Comparison of ENCODE assay signal across 17 mouse cellular contexts in the genomic region with DNA sequence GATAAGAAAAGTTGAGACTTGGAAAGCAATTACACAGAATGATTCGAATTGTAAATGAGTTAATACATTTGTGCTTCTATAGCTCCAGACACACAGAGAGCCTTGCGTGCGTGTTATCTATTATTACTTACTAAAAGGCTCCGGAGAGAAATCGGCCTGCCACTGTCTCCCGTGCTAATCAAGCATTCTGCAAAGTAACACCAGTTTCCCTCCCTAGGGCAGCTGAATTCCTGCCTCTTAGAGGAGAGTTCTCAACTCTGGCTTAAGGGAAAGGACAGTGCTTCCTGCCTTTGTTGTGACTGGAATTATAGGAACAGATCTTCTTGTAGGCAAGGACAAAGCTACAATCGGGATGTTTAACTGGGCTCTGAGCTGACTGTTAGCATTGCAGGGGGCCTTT.
A peak's percentile ranks its signal among the peaks of the same experiment; 100 is the strongest.
DNase-seq lines count a peak whose midpoint lies in the region; ATAC-seq and TF ChIP-seq lines count a peak whose summit lies in the region.
"Had no signal": no experiment of that assay in that cellular context is flagged by ENCODE, and none has a peak within 500 bp of the region (broad histone marks: within the 10 kb centered on the region; RNA-seq: fewer than 3 reads in every experiment).

No protein-coding gene starts in this region.

- intact Hi-C loops in heart, adult 2 months (cut with DNase I), result no loop called here
- intact Hi-C loops in heart, postnatal 25 days (cut with DNase I), result loop anchor here (2.0 kb wide), 1 partner anchor 15 kb away; no protein-coding TSS in a partner anchor

- WGBS in heart, adult 2 months, result 44% methylated on average over 7 of the region's 7 CpGs
- WGBS in kidney, adult 2 months, result 71% methylated on average over 7 of the region's 7 CpGs
- 79% methylated on average over 7 of the region's 7 CpGs for WGBS in kidney, embryonic 16.5 days
- WGBS in heart, embryonic 14.5 days, result 62% methylated on average over 7 of the region's 7 CpGs
- 42% methylated on average over 7 of the region's 7 CpGs for WGBS in midbrain, embryonic 14.5 days
- WGBS in lung, postnatal 0 days, result 61% methylated on average over 7 of the region's 7 CpGs
- 67% methylated on average over 7 of the region's 7 CpGs for WGBS in liver, embryonic 11.5 days

- H3K9me3 ChIP-seq in kidney, embryonic 16.5 days (ENCODE audit: low read length), result no peaks in the 10 kb centered on the region
- no peaks in the 10 kb centered on the region for H3K9me3 ChIP-seq in heart, embryonic 14.5 days (ENCODE audit: control insufficient read depth, low read length)
- no peaks in the 10 kb centered on the region for H3K9me3 ChIP-seq in midbrain, embryonic 14.5 days (ENCODE audit: control insufficient read depth, low read length)
- H3K9me3 ChIP-seq in lung, postnatal 0 days (ENCODE audit: low read length), result no peaks in the 10 kb centered on the region
- no peaks in the 10 kb centered on the region for H3K9me3 ChIP-seq in liver, embryonic 11.5 days (ENCODE audit: control insufficient read depth, low read length)
- H3K9me3 ChIP-seq: hindbrain, embryonic 12.5 days had no signal

- H3K36me3 ChIP-seq in heart, adult 2 months (ENCODE audit: control insufficient read depth, insufficient read depth, low read length), result no peaks in the 10 kb centered on the region; the same call in 1 of the 2 replicates
- H3K36me3 ChIP-seq in kidney, adult 2 months (ENCODE audit: control insufficient read depth, insufficient read depth, low read length), result no peaks in the 10 kb centered on the region
- no peaks in the 10 kb centered on the region for H3K36me3 ChIP-seq in kidney, embryonic 16.5 days (ENCODE audit: insufficient read depth, low read length)
- no peaks in the 10 kb centered on the region for H3K36me3 ChIP-seq in heart, embryonic 14.5 days (ENCODE audit: control insufficient read depth, insufficient read depth, low read length)
- no peaks in the 10 kb centered on the region for H3K36me3 ChIP-seq in midbrain, embryonic 14.5 days (ENCODE audit: control insufficient read depth, insufficient read depth, low read length)
- H3K36me3 ChIP-seq in lung, postnatal 0 days (ENCODE audit: insufficient read depth, low read length), result no peaks in the 10 kb centered on the region
- H3K36me3 ChIP-seq in liver, embryonic 11.5 days (ENCODE audit: control insufficient read depth, insufficient read depth, low read length), result no peaks in the 10 kb centered on the region
- H3K36me3 ChIP-seq: hindbrain, embryonic 12.5 days had no signal

- H3K9ac ChIP-seq in heart, adult 2 months (ENCODE audit: low read depth, low read length), result peak overlapping the region; percentile 58
- H3K9ac ChIP-seq in kidney, embryonic 16.5 days (replicated peaks; ENCODE audit: low read length), result no peak overlapping the region
- H3K9ac ChIP-seq in heart, embryonic 14.5 days (ENCODE audit: low read length), result no peak overlapping the region
- H3K9ac ChIP-seq in midbrain, embryonic 14.5 days (replicated peaks; ENCODE audit: low read length), result no peak overlapping the region
- H3K9ac ChIP-seq in lung, postnatal 0 days (replicated peaks; ENCODE audit: low read depth), result no peak overlapping the region
- no peak overlapping the region for H3K9ac ChIP-seq in liver, embryonic 11.5 days (ENCODE audit: low read depth, low read length)
- H3K9ac ChIP-seq: hindbrain, embryonic 12.5 days; lung, embryonic 14.5 days had no signal

- peak overlapping the region; percentile 33 for H3K4me3 ChIP-seq in heart, adult 2 months
- no peak overlapping the region for H3K4me3 ChIP-seq in kidney, adult 2 months (ENCODE audit: insufficient read depth, low read depth, low read length)
- H3K4me3 ChIP-seq in kidney, embryonic 16.5 days (ENCODE audit: low read length), result no peak overlapping the region
- H3K4me3 ChIP-seq in heart, embryonic 14.5 days (ENCODE audit: control insufficient read depth in 1 of 2, insufficient read depth in 1 of 2, low read depth in 1 of 2, low read length in 2 of 2), result no peak overlapping the region
- no peak overlapping the region for H3K4me3 ChIP-seq in midbrain, embryonic 14.5 days (replicated peaks; ENCODE audit: low read depth, low read length)
- no peak overlapping the region for H3K4me3 ChIP-seq in lung, postnatal 0 days (ENCODE audit: low read depth, low read length)
- no peak overlapping the region for H3K4me3 ChIP-seq in liver, embryonic 11.5 days (ENCODE audit: low read depth, low read length)
- H3K4me3 ChIP-seq: hindbrain, embryonic 12.5 days; myocyte had no signal

- no peaks in the 10 kb centered on the region for H3K79me2 ChIP-seq in heart, adult 2 months (replicated peaks; ENCODE audit: control insufficient read depth, insufficient read depth, low read length)

- peak; percentile 76; the same call in 1 of the 2 replicates for TF ChIP-seq POLR2A in heart, adult 2 months (IDR thresholded peaks at IDR 0.05; ENCODE audit: insufficient read depth, low read depth, low read length)
- no peak for TF ChIP-seq POLR2A in kidney, adult 2 months (IDR thresholded peaks at IDR 0.05; ENCODE audit: low read depth, low read length)

- H3K4me2 ChIP-seq in kidney, embryonic 16.5 days (replicated peaks; ENCODE audit: low read depth, low read length), result no peak overlapping the region
- H3K4me2 ChIP-seq in heart, embryonic 14.5 days (ENCODE audit: low read length), result no peak overlapping the region
- H3K4me2 ChIP-seq in midbrain, embryonic 14.5 days (ENCODE audit: low read length), result no peak overlapping the region
- H3K4me2 ChIP-seq in lung, postnatal 0 days (replicated peaks; ENCODE audit: low read depth, low read length), result no peak overlapping the region
- no peak overlapping the region for H3K4me2 ChIP-seq in liver, embryonic 11.5 days
- H3K4me2 ChIP-seq: hindbrain, embryonic 12.5 days; lung, embryonic 14.5 days had no signal

- 0 out of 2 replicates have a peak, but pooled peaks have one; percentile 6 for TF ChIP-seq EP300 in heart, adult 2 months (IDR thresholded peaks at IDR 0.05; ENCODE audit: insufficient read depth, low read depth, low read length)
- TF ChIP-seq EP300 in lung, postnatal 0 days (IDR thresholded peaks at IDR 0.05), result no peak

- TF ChIP-seq CTCF in heart, adult 2 months (IDR thresholded peaks at IDR 0.05), result no peak
- no peak for TF ChIP-seq CTCF in kidney, adult 2 months (conservative IDR thresholded peaks at IDR 0.05; ENCODE audit: insufficient read depth, insufficient read length, low read depth, low read length)
- TF ChIP-seq CTCF in lung, postnatal 0 days (IDR thresholded peaks at IDR 0.05), result no peak

- H3K27ac ChIP-seq in heart, adult 2 months, result peak overlapping the region; percentile 69
- H3K27ac ChIP-seq in kidney, adult 2 months (ENCODE audit: insufficient read depth, low read depth, low read length), result no peak overlapping the region
- no peak overlapping the region for H3K27ac ChIP-seq in kidney, embryonic 16.5 days (ENCODE audit: low read length)
- peak overlapping the region; percentile 31 to 41; a peak in 1 of 4 replicates for H3K27ac ChIP-seq in heart, embryonic 14.5 days (replicated peaks in 1 of 2; ENCODE audit: control insufficient read depth in 1 of 2, insufficient read depth in 1 of 2, low read depth in 2 of 2, low read length in 2 of 2)
- peak overlapping the region; percentile 28; the same call in 1 of the 2 replicates for H3K27ac ChIP-seq in midbrain, embryonic 14.5 days (replicated peaks; ENCODE audit: low read depth, low read length)
- H3K27ac ChIP-seq in lung, postnatal 0 days (ENCODE audit: low read length), result no peak overlapping the region
- H3K27ac ChIP-seq in liver, embryonic 11.5 days (ENCODE audit: low read depth, low read length), result no peak overlapping the region
- H3K27ac ChIP-seq: hindbrain, embryonic 12.5 days had no signal

- H3K4me1 ChIP-seq in heart, adult 2 months (ENCODE audit: control insufficient read depth, insufficient read depth, low read length), result peaks cover 25% of the 10 kb centered on the region
- H3K4me1 ChIP-seq in kidney, adult 2 months (ENCODE audit: control insufficient read depth, insufficient read depth, low read length), result no peaks in the 10 kb centered on the region
- H3K4me1 ChIP-seq in kidney, embryonic 16.5 days (ENCODE audit: insufficient read depth, low read length), result peaks cover 36% of the 10 kb centered on the region
- peaks cover 11 to 12% of the 10 kb centered on the region in 2 experiments; a peak in 3 of 4 replicates for H3K4me1 ChIP-seq in heart, embryonic 14.5 days (ENCODE audit: control insufficient read depth in 2 of 2, insufficient read depth in 2 of 2, low read length in 2 of 2)
- H3K4me1 ChIP-seq in midbrain, embryonic 14.5 days (ENCODE audit: control insufficient read depth, insufficient read depth, low read length), result no peaks in the 10 kb centered on the region; the same call in 1 of the 2 replicates
- no peaks in the 10 kb centered on the region for H3K4me1 ChIP-seq in lung, postnatal 0 days (ENCODE audit: insufficient read depth, low read depth, low read length)
- H3K4me1 ChIP-seq in liver, embryonic 11.5 days (replicated peaks; ENCODE audit: control insufficient read depth, insufficient read depth, low read length), result no peaks in the 10 kb centered on the region; the same call in 1 of the 2 replicates

- ATAC-seq in kidney, embryonic 16.5 days (ENCODE audit: low FRiP score, low TSS enrichment), result no peak
- no peak for ATAC-seq in heart, embryonic 14.5 days (ENCODE audit: insufficient number of reproducible peaks, insufficient read depth, low FRiP score, low read depth)
- ATAC-seq in midbrain, embryonic 14.5 days (ENCODE audit: low FRiP score, low TSS enrichment), result no peak
- no peak for ATAC-seq in lung, postnatal 0 days
- ATAC-seq in liver, embryonic 11.5 days (replicated peaks; ENCODE audit: low FRiP score), result no peak
- ATAC-seq: activated CD4-positive, CD25-positive, alpha-beta regulatory T cell, adult 4 months had no signal

- DNase-seq in heart, adult 2 months, result no peak
- no peak for DNase-seq in heart, postnatal 25 days (ENCODE audit: low spot score)
- peak; percentile 25 for DNase-seq in kidney, adult 2 months
- peak; percentile 55 for DNase-seq in midbrain, embryonic 14.5 days
- DNase-seq in lung, postnatal 0 days (ENCODE audit: low spot score), result no peak
- no peak for DNase-seq in liver, embryonic 11.5 days (ENCODE audit: low spot score)
- DNase-seq: adrenal gland, postnatal 36 days; cerebellum, postnatal 36 days; gastrocnemius, postnatal 25 days; kidney, postnatal 25 days; lung, embryonic 14.5 days; right cerebral cortex, postnatal 25 days had no signal

- no peaks in the 10 kb centered on the region for H3K27me3 ChIP-seq in heart, adult 2 months (ENCODE audit: control insufficient read depth, insufficient read depth, low read length)
- H3K27me3 ChIP-seq in kidney, adult 2 months (replicated peaks; ENCODE audit: control insufficient read depth, insufficient read depth, low read length), result no peaks in the 10 kb centered on the region
- H3K27me3 ChIP-seq in kidney, embryonic 16.5 days (ENCODE audit: insufficient read depth, low read length), result no peaks in the 10 kb centered on the region
- no peaks in the 10 kb centered on the region for H3K27me3 ChIP-seq in heart, embryonic 14.5 days (ENCODE audit: control insufficient read depth, insufficient read depth, low read length)
- no peaks in the 10 kb centered on the region for H3K27me3 ChIP-seq in midbrain, embryonic 14.5 days (ENCODE audit: control insufficient read depth, insufficient read depth, low read length)
- H3K27me3 ChIP-seq in lung, postnatal 0 days (replicated peaks; ENCODE audit: insufficient read depth, low read length), result no peaks in the 10 kb centered on the region
- no peaks in the 10 kb centered on the region for H3K27me3 ChIP-seq in liver, embryonic 11.5 days (replicated peaks; ENCODE audit: control insufficient read depth, insufficient read depth, low read length)
- H3K27me3 ChIP-seq: hindbrain, embryonic 12.5 days had no signal

Comparison
In these comparisons a context has a peak if more than half of its experiments do, and no peak if none do; other contexts are left out.
1. DNase-seq: peak in kidney, adult 2 months (single experiment) and midbrain, embryonic 14.5 days (single experiment); none in heart, adult 2 months (0 of 2), heart, postnatal 25 days (single experiment), lung, postnatal 0 days (single experiment) and liver, embryonic 11.5 days (single experiment).
2. H3K27ac ChIP-seq: peak in heart, adult 2 months (single experiment), heart, embryonic 14.5 days (2 of 2) and midbrain, embryonic 14.5 days (single experiment); none in kidney, adult 2 months (single experiment), kidney, embryonic 16.5 days (single experiment), lung, postnatal 0 days (single experiment) and liver, embryonic 11.5 days (single experiment).